Comparison of ENCODE assay signal across 8 mouse cellular contexts in genomic region chr3:119784366-119784765, GRCm38 (mm10). TPM values are rescaled to one million over a fixed set of nuclear protein-coding genes. Genes with fewer than 3 reads are reported as not detected.
DNase-seq lines count a peak whose midpoint lies in the region; ATAC-seq and TF ChIP-seq lines count a peak whose summit lies in the region.

Gene Ptbp2, minus strand, starts transcription at chr3:119784466.

- H3K4me2 ChIP-seq in limb, embryonic 13.5 days (replicated peaks), result peak within 1 kb of the TSS; percentile 75

- DNase-seq in spleen, adult 2 months (ENCODE audit: low read depth in 1 of 2, low spot score in 2 of 2), result no peak
- DNase-seq in spleen, adult 18-20 months, result no peak
- no peak for DNase-seq in heart, postnatal 14 days
- no peak for DNase-seq in embryo, embryonic 10.5 days (ENCODE audit: low spot score)
- DNase-seq in yolk sac, embryonic 10.5 days (ENCODE audit: low spot score), result no peak

- peak within 1 kb of the TSS; percentile 98 for H3K9ac ChIP-seq in limb, embryonic 13.5 days

- intact Hi-C loops in heart, postnatal 14 days (cut with DNase I), result no loop called here

- H3K4me3 ChIP-seq in spleen, adult 2 months (ENCODE audit: extremely low read depth, insufficient read depth, insufficient read length), result peak within 1 kb of the TSS; percentile 99
- H3K4me3 ChIP-seq in limb, embryonic 13.5 days, result peak within 1 kb of the TSS; percentile 73
- H3K4me3 ChIP-seq in small intestine, adult 2 months (ENCODE audit: low read depth, low read length), result peak within 1 kb of the TSS; percentile 96

- no peaks in the 10 kb centered on the region for H3K27me3 ChIP-seq in spleen, adult 2 months (ENCODE audit: control insufficient read depth, insufficient read depth, low read length)
- no peaks in the 10 kb centered on the region for H3K27me3 ChIP-seq in limb, embryonic 13.5 days
- H3K27me3 ChIP-seq in small intestine, adult 2 months (ENCODE audit: control insufficient read depth, insufficient read depth, low read length), result no peaks in the 10 kb centered on the region

- ATAC-seq in erythroblast, adult 5-6 weeks (replicated peaks; ENCODE audit: low FRiP score, poor library complexity, severe bottlenecking), result no peak
- ATAC-seq in limb, embryonic 13.5 days (ENCODE audit: low FRiP score, low read depth), result no peak

- peak within 1 kb of the TSS; percentile 59; the same call in 1 of the 2 replicates for H3K27ac ChIP-seq in spleen, adult 2 months (ENCODE audit: insufficient read depth, low read length)
- peak within 1 kb of the TSS; percentile 98 for H3K27ac ChIP-seq in limb, embryonic 13.5 days
- H3K27ac ChIP-seq in small intestine, adult 2 months (ENCODE audit: insufficient read depth, low read depth, low read length), result no peak within 1 kb of the TSS

- WGBS in spleen, adult 2 months, result 92% methylated on average over 4 of the region's 4 CpGs
- 84% methylated on average over 4 of the region's 4 CpGs for WGBS in limb, embryonic 13.5 days
- WGBS in small intestine, adult 2 months, result 89% methylated on average over 4 of the region's 4 CpGs

- no peak for TF ChIP-seq CTCF in spleen, adult 2 months (IDR thresholded peaks at IDR 0.05; ENCODE audit: extremely low read depth, insufficient read depth, insufficient read length, insufficient replicate concordance)
- no peak for TF ChIP-seq CTCF in small intestine, adult 2 months (IDR thresholded peaks at IDR 0.05; ENCODE audit: extremely low read depth, insufficient read length, insufficient replicate concordance, low read depth, low read length)

- no peaks in the 10 kb centered on the region for H3K9me3 ChIP-seq in limb, embryonic 13.5 days

- peaks cover 2% of the 10 kb centered on the region; the same call in 1 of the 2 replicates for H3K4me1 ChIP-seq in spleen, adult 2 months (ENCODE audit: control insufficient read depth, insufficient read depth, insufficient read length)
- peaks cover 32% of the 10 kb centered on the region for H3K4me1 ChIP-seq in limb, embryonic 13.5 days
- H3K4me1 ChIP-seq in small intestine, adult 2 months (ENCODE audit: control insufficient read depth, insufficient read depth, insufficient read length, low read length), result peaks cover 4% of the 10 kb centered on the region; the same call in 1 of the 2 replicates

- no peaks in the 10 kb centered on the region for H3K36me3 ChIP-seq in spleen, adult 2 months (ENCODE audit: control insufficient read depth, insufficient read depth, low read length)
- peaks cover 4% of the 10 kb centered on the region; the same call in 1 of the 2 replicates for H3K36me3 ChIP-seq in limb, embryonic 13.5 days
- no peaks in the 10 kb centered on the region for H3K36me3 ChIP-seq in small intestine, adult 2 months (ENCODE audit: control insufficient read depth, insufficient read depth, low read length)

- TF ChIP-seq POLR2A in spleen, adult 2 months (IDR thresholded peaks at IDR 0.05; ENCODE audit: low read depth, low read length), result no peak
- TF ChIP-seq POLR2A in small intestine, adult 2 months (IDR thresholded peaks at IDR 0.05; ENCODE audit: low read depth, low read length), result no peak

RNA-seq across cellular contexts. Expression of gene Ptbp2, which starts in this region (rescaled TPM):
- 4.2 and 5.3 TPM in 2 replicates for polyA plus RNA-seq in spleen, adult 2 months (2012; rRNA removed)
- 16.1 and 24.4 TPM in 2 replicates for total RNA-seq in erythroblast, adult 5-6 weeks (2015; ENCODE audit: low replicate concordance)
- total RNA-seq in erythroblast, adult 5-6 weeks (2017; ENCODE audit: low replicate concordance), result 21.4 and 21.5 TPM in 2 replicates
- 10 to 100 TPM; 25.3 to 25.9 TPM for total RNA-seq in heart, postnatal 14 days (2021)
- 95.0 and 95.4 TPM in 2 replicates for polyA plus RNA-seq in limb, embryonic 13.5 days (2015; fragmentation: Nextera tagmentation; extraction: Ambion mirVana)
- 1.9 and 2.9 TPM in 2 replicates for polyA plus RNA-seq in small intestine, adult 2 months (2012; rRNA removed)

Comparison
In these comparisons a context has a peak if more than half of its experiments do, and no peak if none do; other contexts are left out.
1. RNA of gene Ptbp2 (polyA plus RNA-seq): 95.0 to 95.4 TPM in limb, embryonic 13.5 days; 4.2 to 5.3 TPM in spleen, adult 2 months and 1.9 to 2.9 TPM in small intestine, adult 2 months; every median in the first group is over 10 times any median in the second.
2. Peak in every context shown above with its lines, with median percentiles within 50 percentile points of each other: H3K4me3 ChIP-seq.